Mouse (Mus musculus) liver, embryonic 12.5 days (tissue): ENCODE data around the gene Card10. TPM values are rescaled to one million over a fixed set of nuclear protein-coding genes. Genes with fewer than 3 reads are reported as not detected.

Source experiments
- ATAC-seq: fragments of 200-750 bp; cut with Nextera tagmentation; 2 replicates; pipeline ENCODE4 v1.8.0; 2017; ENCODE audit warnings: moderate number of reproducible peaks, mild to moderate bottlenecking, moderate library complexity
- H3K27ac ChIP-seq: fragments of 300-500 bp; sonication (generic); 2 replicates; pipeline ENCODE4 v1.5.1; 2016; ENCODE audit warnings: mild to moderate bottlenecking
- H3K27me3 ChIP-seq: fragments of 300-500 bp; sonication (generic); replicated peaks from 2 replicates; pipeline ENCODE4 v1.6.1; 2016; ENCODE audit warnings: mild to moderate bottlenecking, moderate library complexity
- H3K36me3 ChIP-seq: fragments of 300-500 bp; sonication (generic); 2 replicates; pipeline ENCODE4 v1.6.1; 2016; ENCODE audit warnings: mild to moderate bottlenecking, moderate library complexity
- H3K4me1 ChIP-seq: fragments of 300-500 bp; sonication (generic); 2 replicates; pipeline ENCODE4 v1.6.1; 2016
- H3K4me2 ChIP-seq: fragments of 300-500 bp; sonication (generic); 2 replicates; pipeline ENCODE4 v1.6.1; 2016; ENCODE audit warnings: mild to moderate bottlenecking, moderate library complexity
- H3K4me3 ChIP-seq: fragments of 300-500 bp; sonication (generic); 2 replicates; pipeline ENCODE4 v1.5.1; 2016; ENCODE audit warnings: mild to moderate bottlenecking, moderate library complexity
- H3K9ac ChIP-seq: fragments of 300-500 bp; sonication (generic); 2 replicates; pipeline ENCODE4 v1.6.1; 2016; ENCODE audit warnings: mild to moderate bottlenecking, moderate library complexity
- H3K9me3 ChIP-seq: fragments of 300-500 bp; sonication (generic); replicated peaks from 2 replicates; pipeline ENCODE4 v1.6.1; 2016; ENCODE audit warnings: mild to moderate bottlenecking, moderate library complexity
- WGBS: fragments of 180-500 bp; shearing (Covaris S2); methylation state at CpG from one replicate; pipeline ENCODE4 v1.1.7; 2016; ENCODE audit not compliant: insufficient replicate concordance; 5-methylcytosine and 5-hydroxymethylcytosine counted together
- polyA plus RNA-seq: library from polyadenylated mRNA; unstranded; fragments of >200 nt; fragmentation: Nextera tagmentation; extraction: Ambion mirVana; gene quantifications from 2 replicates; pipeline ENCODE4 v1.2.1, GENCODE M21; 2016

Card10 gene
- polyA plus RNA-seq, 1 experiment from 2014 or later = 2.5 TPM

- peaks cover 64% of the 10 kb centered on the region for H3K4me1 ChIP-seq
- no peaks in the 10 kb centered on the region for H3K36me3 ChIP-seq
- no peak overlapping the region; the same call in 1 of the 2 replicates for H3K9ac ChIP-seq
- WGBS = 51% methylated on average over 14 of the region's 14 CpGs
- ATAC-seq = peak; percentile 14; the same call in 1 of the 2 replicates
- no peaks in the 10 kb centered on the region for H3K9me3 ChIP-seq
- H3K27ac ChIP-seq = peak overlapping the region; percentile 80
- H3K4me2 ChIP-seq = peak overlapping the region; percentile 30; the same call in 1 of the 2 replicates
- peaks cover 23% of the 10 kb centered on the region for H3K27me3 ChIP-seq
- no peak overlapping the region for H3K4me3 ChIP-seq
Observed at GRCm38 (mm10) chr15:78832701-78833123, 29.9 kb upstream of the Card10 start.

GRCm38 (mm10) chr15:78831720-78832657 is 29.1 kb upstream of the Card10 start:
- H3K9me3 ChIP-seq = no peaks in the 10 kb centered on the region
- peaks cover 23% of the 10 kb centered on the region for H3K27me3 ChIP-seq
- ATAC-seq = peak; percentile 24
- H3K9ac ChIP-seq = no peak overlapping the region; the same call in 1 of the 2 replicates
- peak overlapping the region; percentile 30 for H3K4me2 ChIP-seq
- no peak overlapping the region for H3K4me3 ChIP-seq
- H3K4me1 ChIP-seq = peaks cover 64% of the 10 kb centered on the region
- peak overlapping the region; percentile 80 for H3K27ac ChIP-seq
- 46% methylated on average over 19 of the region's 19 CpGs for WGBS
- no peaks in the 10 kb centered on the region for H3K36me3 ChIP-seq

GRCm38 (mm10) chr15:78830742-78831719 is 28.2 kb upstream of the Card10 start:
- Histone ChIP-seq H3K27me3 (peaks cover 27% of the 10 kb centered on the region), H3K27ac (peak overlapping the region; percentile 80), H3K9ac (no peak overlapping the region), H3K4me3 (no peak overlapping the region), H3K36me3 (no peaks in the 10 kb centered on the region), H3K4me1 (peaks cover 61% of the 10 kb centered on the region), H3K4me2 (peak overlapping the region; percentile 30; the same call in 1 of the 2 replicates), H3K9me3 (no peaks in the 10 kb centered on the region)
- ATAC-seq = no peak
- 60% methylated on average over 10 of the region's 10 CpGs for WGBS

GRCm38 (mm10) chr15:78829636-78830035 is 26.8 kb upstream of the Card10 start:
- peaks cover 47% of the 10 kb centered on the region for H3K4me1 ChIP-seq
- no peaks in the 10 kb centered on the region for H3K9me3 ChIP-seq
- H3K36me3 ChIP-seq = no peaks in the 10 kb centered on the region
- H3K27me3 ChIP-seq = peaks cover 33% of the 10 kb centered on the region
- H3K4me2 ChIP-seq = no peak overlapping the region
- 73% methylated on average over 1 of the region's 1 CpGs for WGBS
- no peak overlapping the region for H3K27ac ChIP-seq
- no peak overlapping the region for H3K9ac ChIP-seq
- H3K4me3 ChIP-seq = no peak overlapping the region
- ATAC-seq = no peak

- H3K4me1 ChIP-seq = peaks cover 34% of the 10 kb centered on the region; the same call in 1 of the 2 replicates
- no peak overlapping the region for H3K9ac ChIP-seq
- WGBS = 30% methylated on average over 5 of the region's 5 CpGs
- no peaks in the 10 kb centered on the region for H3K9me3 ChIP-seq
- ATAC-seq = no peak
- no peaks in the 10 kb centered on the region for H3K36me3 ChIP-seq
- H3K4me2 ChIP-seq = no peak overlapping the region
- no peak overlapping the region for H3K4me3 ChIP-seq
- H3K27me3 ChIP-seq = peaks cover 33% of the 10 kb centered on the region
- H3K27ac ChIP-seq = no peak overlapping the region
Observed at GRCm38 (mm10) chr15:78828315-78828714, 25.5 kb upstream of the Card10 start.

GRCm38 (mm10) chr15:78826213-78827204 is 23.7 kb upstream of the Card10 start:
- Histone ChIP-seq H3K27ac (no peak overlapping the region), H3K4me1 (peaks cover 17% of the 10 kb centered on the region; the same call in 1 of the 2 replicates), H3K4me2 (no peak overlapping the region), H3K9ac (no peak overlapping the region), H3K36me3 (no peaks in the 10 kb centered on the region), H3K4me3 (no peak overlapping the region), H3K9me3 (no peaks in the 10 kb centered on the region), H3K27me3 (peaks cover 28% of the 10 kb centered on the region)
- WGBS = 19% methylated on average over 28 of the region's 28 CpGs
- peak; percentile 48 for ATAC-seq

- no peaks in the 10 kb centered on the region for H3K36me3 ChIP-seq
- no peak overlapping the region; the same call in 1 of the 2 replicates for H3K27ac ChIP-seq
- H3K9ac ChIP-seq = no peak overlapping the region
- no peaks in the 10 kb centered on the region for H3K9me3 ChIP-seq
- H3K4me1 ChIP-seq = peaks cover 11% of the 10 kb centered on the region
- ATAC-seq = no peak
- 31% methylated on average over 6 of the region's 6 CpGs for WGBS
- H3K4me3 ChIP-seq = no peak overlapping the region
- peaks cover 9% of the 10 kb centered on the region; the same call in 1 of the 2 replicates for H3K27me3 ChIP-seq
- H3K4me2 ChIP-seq = no peak overlapping the region
Observed at GRCm38 (mm10) chr15:78816074-78816391, 13.2 kb upstream of the Card10 start.

GRCm38 (mm10) chr15:78815314-78816073 is 12.7 kb upstream of the Card10 start:
- ATAC-seq = no peak
- Histone ChIP-seq H3K4me2 (peak overlapping the region; percentile 29; the same call in 1 of the 2 replicates), H3K4me1 (peaks cover 11% of the 10 kb centered on the region), H3K9me3 (no peaks in the 10 kb centered on the region), H3K36me3 (no peaks in the 10 kb centered on the region), H3K27ac (peak overlapping the region; percentile 6; the same call in 1 of the 2 replicates), H3K9ac (no peak overlapping the region), H3K27me3 (peaks cover 4% of the 10 kb centered on the region; the same call in 1 of the 2 replicates), H3K4me3 (no peak overlapping the region)
- 25% methylated on average over 11 of the region's 11 CpGs for WGBS

- no peak overlapping the region for H3K4me2 ChIP-seq
- peaks cover 11% of the 10 kb centered on the region for H3K4me1 ChIP-seq
- H3K9me3 ChIP-seq = no peaks in the 10 kb centered on the region
- no peak for ATAC-seq
- H3K27me3 ChIP-seq = peaks cover 7% of the 10 kb centered on the region; the same call in 1 of the 2 replicates
- 71% methylated on average over 4 of the region's 4 CpGs for WGBS
- no peak overlapping the region for H3K4me3 ChIP-seq
- no peak overlapping the region for H3K27ac ChIP-seq
- H3K9ac ChIP-seq = no peak overlapping the region
- H3K36me3 ChIP-seq = no peaks in the 10 kb centered on the region
Observed at GRCm38 (mm10) chr15:78813603-78814002, 10.8 kb upstream of the Card10 start.

GRCm38 (mm10) chr15:78810146-78810545 is 7.3 kb upstream of the Card10 start:
- no peak overlapping the region for H3K4me2 ChIP-seq
- WGBS = 56% methylated on average over 9 of the region's 9 CpGs

More at GRCm38 (mm10) chr15:78810146-78810545, 7.3 kb upstream of the Card10 start:
- no peaks in the 10 kb centered on the region for H3K9me3 ChIP-seq
- H3K36me3 ChIP-seq = no peaks in the 10 kb centered on the region
- H3K4me1 ChIP-seq = peaks cover 3% of the 10 kb centered on the region
- ATAC-seq = no peak
- no peak overlapping the region for H3K4me3 ChIP-seq
- H3K27me3 ChIP-seq = peaks cover 39% of the 10 kb centered on the region
- H3K9ac ChIP-seq = no peak overlapping the region
- H3K27ac ChIP-seq = no peak overlapping the region
